In the genomic region with DNA sequence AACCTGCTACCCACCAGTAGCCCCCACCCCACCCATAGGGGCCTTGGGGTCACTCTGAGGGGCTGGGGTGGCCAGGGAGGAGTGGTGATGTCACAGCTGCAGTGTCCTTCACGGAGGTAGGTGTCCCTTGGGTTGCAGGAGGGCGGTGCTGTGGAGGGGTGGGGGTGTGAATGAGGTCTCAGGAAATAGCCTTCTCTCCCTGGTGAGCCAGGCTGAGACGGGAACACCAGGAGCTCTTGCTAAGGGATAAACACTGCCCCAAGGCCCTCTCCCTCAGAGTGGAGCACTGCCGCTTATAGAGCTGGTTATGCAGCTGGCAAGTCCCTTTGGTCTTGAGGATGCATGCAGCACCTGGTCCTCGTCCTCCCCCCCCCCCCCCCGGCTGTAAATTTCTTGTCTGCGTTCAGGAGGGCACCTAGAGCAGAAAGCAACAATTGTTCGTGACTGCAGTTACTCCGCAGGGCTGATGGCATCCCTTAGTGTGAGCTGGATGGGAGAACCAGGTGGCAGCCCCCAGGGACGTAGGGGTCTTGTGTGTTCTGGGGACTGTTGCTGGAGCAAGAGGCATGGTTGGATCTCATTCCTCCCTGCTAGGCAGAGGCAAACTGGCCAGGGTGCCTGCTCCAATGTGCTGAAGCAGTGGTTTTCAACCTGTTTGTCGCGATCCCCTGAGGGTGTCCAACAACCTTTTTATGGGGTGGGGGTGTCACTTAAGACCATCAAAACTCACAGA, we compare ENCODE assay signal across 9 mouse cellular contexts. TPM values are rescaled to one million over a fixed set of nuclear protein-coding genes. Genes with fewer than 3 reads are reported as not detected.
A peak's percentile ranks its signal among the peaks of the same experiment; 100 is the strongest.
DNase-seq lines count a peak whose midpoint lies in the region; ATAC-seq and TF ChIP-seq lines count a peak whose summit lies in the region.
"Had no signal": no experiment of that assay in that cellular context is flagged by ENCODE, and none has a peak within 500 bp of the region (broad histone marks: within the 10 kb centered on the region; RNA-seq: fewer than 3 reads in every experiment).

No protein-coding gene starts in this region.

- TF ChIP-seq CTCF in midbrain, postnatal 0 days (IDR thresholded peaks at IDR 0.05), result no peak

- peaks cover 24% of the 10 kb centered on the region for H3K36me3 ChIP-seq in embryonic facial prominence, embryonic 13.5 days
- H3K36me3 ChIP-seq in hindbrain, embryonic 16.5 days (ENCODE audit: control insufficient read depth, insufficient read depth, low read length), result peaks cover 10% of the 10 kb centered on the region
- peaks cover 12% of the 10 kb centered on the region for H3K36me3 ChIP-seq in midbrain, postnatal 0 days (ENCODE audit: insufficient read depth, low read length)

- 0 out of 2 replicates have a peak overlapping the region, but pooled peaks have one; percentile 8 for H3K27ac ChIP-seq in embryonic facial prominence, embryonic 13.5 days
- peak overlapping the region; percentile 87 for H3K27ac ChIP-seq in hindbrain, embryonic 16.5 days (ENCODE audit: low read depth, low read length)
- peak overlapping the region; percentile 87 for H3K27ac ChIP-seq in midbrain, postnatal 0 days (ENCODE audit: low read depth, low read length)

- peaks cover 33% of the 10 kb centered on the region for H3K4me1 ChIP-seq in embryonic facial prominence, embryonic 13.5 days
- H3K4me1 ChIP-seq in hindbrain, embryonic 16.5 days (ENCODE audit: control insufficient read depth, insufficient read depth, low read depth, low read length), result peaks cover 31% of the 10 kb centered on the region
- H3K4me1 ChIP-seq in midbrain, postnatal 0 days (ENCODE audit: insufficient read depth, low read length), result peaks cover 15% of the 10 kb centered on the region; the same call in 1 of the 2 replicates

- ATAC-seq in embryonic facial prominence, embryonic 13.5 days (ENCODE audit: insufficient number of reproducible peaks, insufficient read depth, low FRiP score, low TSS enrichment, low read depth), result no peak
- peak; percentile 48 for ATAC-seq in hindbrain, embryonic 16.5 days
- peak; percentile 29 for ATAC-seq in midbrain, postnatal 0 days (ENCODE audit: low FRiP score)

- H3K9ac ChIP-seq in embryonic facial prominence, embryonic 13.5 days, result peak overlapping the region; percentile 32; the same call in 1 of the 2 replicates
- H3K9ac ChIP-seq in hindbrain, embryonic 16.5 days (ENCODE audit: low read depth, low read length), result peak overlapping the region; percentile 58
- peak overlapping the region; percentile 70 for H3K9ac ChIP-seq in midbrain, postnatal 0 days (replicated peaks; ENCODE audit: low read length, poor library complexity, severe bottlenecking)

- intact Hi-C loops in heart, postnatal 10 days (cut with DNase I), result no loop called here
- intact Hi-C loops in left cerebral cortex, postnatal 36 days (cut with DNase I), result no loop called here

- no peaks in the 10 kb centered on the region for H3K27me3 ChIP-seq in embryonic facial prominence, embryonic 13.5 days
- H3K27me3 ChIP-seq in hindbrain, embryonic 16.5 days (replicated peaks; ENCODE audit: control insufficient read depth, insufficient read depth, low read length), result no peaks in the 10 kb centered on the region
- no peaks in the 10 kb centered on the region for H3K27me3 ChIP-seq in midbrain, postnatal 0 days (ENCODE audit: insufficient read depth, low read length)

- no peaks in the 10 kb centered on the region for H3K9me3 ChIP-seq in embryonic facial prominence, embryonic 13.5 days
- H3K9me3 ChIP-seq in hindbrain, embryonic 16.5 days (ENCODE audit: control insufficient read depth, low read length), result no peaks in the 10 kb centered on the region
- no peaks in the 10 kb centered on the region for H3K9me3 ChIP-seq in midbrain, postnatal 0 days (ENCODE audit: low read length)

- DNase-seq in heart, adult 11 months, result peak; percentile 95
- DNase-seq in heart, postnatal 10 days, result no peak
- DNase-seq in midbrain, postnatal 0 days (ENCODE audit: low spot score), result peak; percentile 35
- no peak for DNase-seq in left cerebral cortex, postnatal 36 days (ENCODE audit: low spot score in 2 of 2)
- no peak for DNase-seq in adrenal gland, postnatal 4 days (ENCODE audit: low spot score in 2 of 2)
- DNase-seq in frontal cortex, postnatal 36 days (ENCODE audit: low spot score in 2 of 2), result no peak

- WGBS in embryonic facial prominence, embryonic 13.5 days, result 49% methylated on average over 10 of the region's 12 CpGs
- WGBS in hindbrain, embryonic 16.5 days, result 24% methylated on average over 10 of the region's 12 CpGs
- WGBS in midbrain, postnatal 0 days, result 24% methylated on average over 12 of the region's 12 CpGs

- no peak overlapping the region for H3K4me3 ChIP-seq in embryonic facial prominence, embryonic 13.5 days
- H3K4me3 ChIP-seq in hindbrain, embryonic 16.5 days (ENCODE audit: low read length), result peak overlapping the region; percentile 38
- H3K4me3 ChIP-seq in midbrain, postnatal 0 days (ENCODE audit: low read depth, low read length), result peak overlapping the region; percentile 39

- H3K4me2 ChIP-seq in embryonic facial prominence, embryonic 13.5 days, result peak overlapping the region; percentile 26
- peak overlapping the region; percentile 66 for H3K4me2 ChIP-seq in hindbrain, embryonic 16.5 days (ENCODE audit: low read length)
- peak overlapping the region; percentile 81 for H3K4me2 ChIP-seq in midbrain, postnatal 0 days (ENCODE audit: low read depth, low read length, poor library complexity, severe bottlenecking)

RNA-seq across cellular contexts. Expression of gene Mafk, which starts 7.0 kb away (rescaled TPM):
- total RNA-seq in heart, postnatal 10 days (2021), result 10 to 100 TPM; 20.9 to 25.8 TPM
- 8.7 and 9.6 TPM in 2 replicates for polyA plus RNA-seq in embryonic facial prominence, embryonic 13.5 days (2015; fragmentation: Nextera tagmentation; extraction: Ambion mirVana)
- polyA plus RNA-seq in hindbrain, embryonic 16.5 days (2015; fragmentation: Nextera tagmentation; extraction: Ambion mirVana), result 12.1 and 13.0 TPM in 2 replicates
- total RNA-seq in midbrain, postnatal 0 days (2014; rRNA removed), result 15.2 and 17.8 TPM in 2 replicates
- 8.7 and 9.3 TPM in 2 replicates for polyA plus RNA-seq in midbrain, postnatal 0 days (2015; fragmentation: Nextera tagmentation; extraction: Ambion mirVana)
- total RNA-seq in left cerebral cortex, postnatal 36 days (2021), result 1 to 10 TPM; 8.2 to 8.8 TPM
- total RNA-seq in adrenal gland, postnatal 4 days (2021), result 10 to 100 TPM; 21.9 to 23.2 TPM

RNA-seq across cellular contexts. Expression of gene Tmem184a, which starts 21.4 kb away (rescaled TPM):
- under 1 TPM; 0.10 to 0.37 TPM for total RNA-seq in heart, postnatal 10 days (2021)
- 2.3 and 2.7 TPM in 2 replicates for polyA plus RNA-seq in embryonic facial prominence, embryonic 13.5 days (2015; fragmentation: Nextera tagmentation; extraction: Ambion mirVana)
- polyA plus RNA-seq in hindbrain, embryonic 16.5 days (2015; fragmentation: Nextera tagmentation; extraction: Ambion mirVana), result 0.05 and 0.09 TPM in 2 replicates
- 0.05 TPM in 1 of 2 replicates, not detected in the other for total RNA-seq in midbrain, postnatal 0 days (2014; rRNA removed)
- polyA plus RNA-seq in midbrain, postnatal 0 days (2015; fragmentation: Nextera tagmentation; extraction: Ambion mirVana), result 0.16 and 0.29 TPM in 2 replicates
- under 1 TPM in 1 of 2 experiments, not detected in 1; 0.89 TPM for total RNA-seq in left cerebral cortex, postnatal 36 days (2021)
- total RNA-seq in adrenal gland, postnatal 4 days (2021), result 1 to 10 TPM; 1.5 to 3.9 TPM

RNA-seq across cellular contexts. Expression of gene Ints1, which starts 22.9 kb away (rescaled TPM):
- 10 to 100 TPM; 43.5 to 43.6 TPM for total RNA-seq in heart, postnatal 10 days (2021)
- polyA plus RNA-seq in embryonic facial prominence, embryonic 13.5 days (2015; fragmentation: Nextera tagmentation; extraction: Ambion mirVana), result 24.5 and 29.0 TPM in 2 replicates
- 27.1 and 32.6 TPM in 2 replicates for polyA plus RNA-seq in hindbrain, embryonic 16.5 days (2015; fragmentation: Nextera tagmentation; extraction: Ambion mirVana)
- total RNA-seq in midbrain, postnatal 0 days (2014; rRNA removed), result 129 and 130 TPM in 2 replicates
- polyA plus RNA-seq in midbrain, postnatal 0 days (2015; fragmentation: Nextera tagmentation; extraction: Ambion mirVana), result 27.1 and 29.1 TPM in 2 replicates
- 10 to 100 TPM; 95.5 to 96.2 TPM for total RNA-seq in left cerebral cortex, postnatal 36 days (2021)
- 10 to 100 TPM; 52.8 to 65.7 TPM for total RNA-seq in adrenal gland, postnatal 4 days (2021)

RNA-seq across cellular contexts. Expression of gene Gm26938, which starts 27.9 kb away (rescaled TPM):
- not detected for total RNA-seq in heart, postnatal 10 days (2021)
- polyA plus RNA-seq in embryonic facial prominence, embryonic 13.5 days (2015; fragmentation: Nextera tagmentation; extraction: Ambion mirVana), result 0.90 TPM in 1 of 2 replicates, not detected in the other
- not detected in 2 replicates for polyA plus RNA-seq in hindbrain, embryonic 16.5 days (2015; fragmentation: Nextera tagmentation; extraction: Ambion mirVana)
- 1.3 TPM in 1 of 2 replicates, not detected in the other for total RNA-seq in midbrain, postnatal 0 days (2014; rRNA removed)
- polyA plus RNA-seq in midbrain, postnatal 0 days (2015; fragmentation: Nextera tagmentation; extraction: Ambion mirVana), result not detected in 2 replicates
- not detected for total RNA-seq in left cerebral cortex, postnatal 36 days (2021)
- not detected for total RNA-seq in adrenal gland, postnatal 4 days (2021)
- total RNA-seq: gastrocnemius, adult 8-10 months had no signal

RNA-seq across cellular contexts. Expression of gene Psmg3, which starts 28.4 kb away (rescaled TPM):
- 10 to 100 TPM; 11.9 to 13.5 TPM for total RNA-seq in heart, postnatal 10 days (2021)
- 59.8 and 65.4 TPM in 2 replicates for polyA plus RNA-seq in embryonic facial prominence, embryonic 13.5 days (2015; fragmentation: Nextera tagmentation; extraction: Ambion mirVana)
- polyA plus RNA-seq in hindbrain, embryonic 16.5 days (2015; fragmentation: Nextera tagmentation; extraction: Ambion mirVana), result 70.7 and 73.0 TPM in 2 replicates
- total RNA-seq in midbrain, postnatal 0 days (2014; rRNA removed), result 20.4 and 28.7 TPM in 2 replicates
- 61.0 and 65.9 TPM in 2 replicates for polyA plus RNA-seq in midbrain, postnatal 0 days (2015; fragmentation: Nextera tagmentation; extraction: Ambion mirVana)
- total RNA-seq in left cerebral cortex, postnatal 36 days (2021), result 10 to 100 TPM; 19.3 to 19.9 TPM
- total RNA-seq in adrenal gland, postnatal 4 days (2021), result 10 to 100 TPM; 19.7 to 22.2 TPM

Comparison
In these comparisons a context has a peak if more than half of its experiments do, and no peak if none do; other contexts are left out.
1. DNase-seq: peak in heart, adult 11 months (single experiment) and midbrain, postnatal 0 days (single experiment); none in heart, postnatal 10 days (0 of 2), left cerebral cortex, postnatal 36 days (0 of 2), adrenal gland, postnatal 4 days (0 of 2) and frontal cortex, postnatal 36 days (0 of 2).
2. H3K27ac ChIP-seq: peak in every context shown above with its lines; median percentile 87 in hindbrain, embryonic 16.5 days; 87 in midbrain, postnatal 0 days; 8 in embryonic facial prominence, embryonic 13.5 days.
3. H3K4me2 ChIP-seq: peak in every context shown above with its lines; median percentile 81 in midbrain, postnatal 0 days; 66 in hindbrain, embryonic 16.5 days; 26 in embryonic facial prominence, embryonic 13.5 days.
4. Peak in every context shown above with its lines, with median percentiles within 50 percentile points of each other: H3K9ac ChIP-seq.